Mouse (Mus musculus) ES-Bruce4 (cell line): ENCODE data around the gene Guca1a. TPM values are rescaled to one million over a fixed set of nuclear protein-coding genes. Genes with fewer than 3 reads are reported as not detected.

Source experiments
- H3K27ac ChIP-seq: 2 replicates; pipeline ENCODE4 v1.5.1; 2012; ENCODE audit warnings: low read length, inconsistent platforms; ENCODE audit not compliant: insufficient read depth
- H3K27me3 ChIP-seq: 2 replicates; pipeline ENCODE4 v1.6.1; 2012; ENCODE audit warnings: mild to moderate bottlenecking, low read length, inconsistent platforms; ENCODE audit not compliant: control insufficient read depth, poor library complexity, insufficient read depth, severe bottlenecking
- H3K36me3 ChIP-seq: 2 replicates; pipeline ENCODE4 v1.6.1; 2012; ENCODE audit warnings: inconsistent platforms, mild to moderate bottlenecking, low read length, moderate library complexity; ENCODE audit not compliant: control insufficient read depth, poor library complexity, insufficient read depth, severe bottlenecking
- H3K4me1 ChIP-seq: one replicate; pipeline ENCODE4 v1.8.1; 2011; ENCODE audit warnings: low read length; ENCODE audit not compliant: control insufficient read depth, insufficient read depth
- H3K4me3 ChIP-seq: 2 replicates; pipeline ENCODE4 v1.5.1; 2011; ENCODE audit warnings: low read depth, mild to moderate bottlenecking, low read length
- H3K9ac ChIP-seq: 2 replicates; pipeline ENCODE4 v1.6.1; 2012; ENCODE audit warnings: low read depth, mild to moderate bottlenecking, inconsistent platforms; ENCODE audit not compliant: poor library complexity, severe bottlenecking
- H3K9me3 ChIP-seq: replicated peaks from 2 replicates; pipeline ENCODE4 v1.6.1; 2012; ENCODE audit warnings: mild to moderate bottlenecking, low read length, inconsistent platforms; ENCODE audit not compliant: control insufficient read depth, poor library complexity, insufficient read depth, severe bottlenecking
- CTCF ChIP-seq: IDR thresholded peaks from one replicate; pipeline ENCODE4 v1.8.1; 2011; ENCODE audit warnings: low read depth, low read length
- EP300 ChIP-seq: IDR thresholded peaks from 2 replicates; pipeline ENCODE4 v1.6.1; 2011; ENCODE audit warnings: low read depth, low read length; ENCODE audit not compliant: insufficient read depth
- POLR2A ChIP-seq: IDR thresholded peaks from one replicate; pipeline ENCODE4 v1.8.1; 2011; ENCODE audit warnings: low read length; ENCODE audit not compliant: insufficient read depth
- polyA plus RNA-seq: library from polyadenylated mRNA; stranded (reverse); fragments of >200 nt; gene quantifications from 2 replicates; pipeline ENCODE4 v1.2.4, GENCODE M21; 2011; ENCODE audit warnings: low read depth; ENCODE audit not compliant: missing spikeins, insufficient read depth, insufficient read length

Gene Guca1a
- polyA plus RNA-seq, 1 experiment: 4.7 TPM

DNA sequence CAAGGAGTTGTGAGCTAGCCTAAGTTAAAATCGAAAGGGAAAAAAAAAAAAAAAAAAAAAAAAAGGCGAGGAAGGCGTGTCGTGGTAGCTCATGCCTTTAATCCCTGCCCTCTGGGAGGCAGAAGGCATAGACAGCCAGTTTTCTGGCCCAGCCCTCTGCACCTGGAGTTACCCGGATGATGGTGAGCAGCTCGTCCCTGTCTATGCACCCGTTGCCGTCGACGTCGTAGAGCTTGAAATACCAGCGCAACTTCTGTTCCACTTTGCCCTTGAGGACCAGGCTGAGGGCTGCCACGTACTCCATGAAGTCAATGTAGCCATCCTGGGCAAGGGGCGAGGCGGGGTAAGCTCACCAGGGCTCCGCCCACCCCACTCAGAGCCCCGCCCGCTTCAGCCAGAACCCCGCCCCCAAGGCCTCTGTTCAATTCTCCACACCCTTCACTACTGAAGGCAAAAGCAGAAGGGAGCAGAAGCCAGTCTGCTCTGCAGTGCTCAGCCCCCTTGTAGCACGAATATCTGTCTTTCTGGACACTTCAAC lies 4.9 kb downstream of the Guca1a start:
- no peak overlapping the region for H3K9ac ChIP-seq
- no peaks in the 10 kb centered on the region for H3K27me3 ChIP-seq

DNA sequence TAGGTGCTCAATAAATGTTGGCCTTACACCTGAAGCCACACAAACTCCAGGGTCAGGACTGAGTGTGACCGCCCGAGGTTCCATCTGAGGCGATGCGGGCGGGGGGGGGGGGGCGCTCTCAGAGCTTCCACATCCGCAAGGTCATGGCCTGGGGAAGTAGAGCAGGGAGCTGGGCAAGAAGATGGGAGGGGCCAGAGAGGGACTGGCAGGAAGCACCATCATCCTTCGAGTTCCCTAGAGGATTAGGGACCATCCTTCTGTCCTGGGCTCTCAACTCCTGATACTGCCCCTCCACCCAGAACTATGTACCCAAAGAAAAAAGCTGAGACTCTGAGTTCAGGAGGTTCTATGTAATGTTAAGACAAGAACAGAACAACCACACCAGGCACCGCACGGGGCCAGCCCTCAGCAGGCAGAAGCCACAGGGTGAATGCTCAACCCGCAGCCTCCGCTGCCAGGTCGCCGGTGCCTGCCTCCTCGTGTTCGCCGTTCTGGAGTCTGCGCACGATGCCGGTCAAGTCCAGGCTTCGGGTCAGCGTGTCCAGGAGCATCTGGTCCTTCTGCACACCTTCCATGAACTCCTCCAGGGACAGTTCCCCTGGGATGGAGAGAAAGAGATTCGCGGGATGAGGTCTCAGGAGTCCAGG lies 6.0 kb downstream of the Guca1a start:
- no peak for TF ChIP-seq POLR2A
- no peak for TF ChIP-seq CTCF
- TF ChIP-seq EP300: no peak
- Histone ChIP-seq H3K4me1 (no peaks in the 10 kb centered on the region), H3K9me3 (no peaks in the 10 kb centered on the region), H3K36me3 (no peaks in the 10 kb centered on the region), H3K27me3 (no peaks in the 10 kb centered on the region), H3K9ac (no peak overlapping the region), H3K4me3 (no peak overlapping the region), H3K27ac (no peak overlapping the region)

More for the DNA sequence above, 4.9 kb downstream of the Guca1a start:
- no peak for TF ChIP-seq POLR2A
- TF ChIP-seq EP300: no peak
- TF ChIP-seq CTCF: no peak
- Histone ChIP-seq H3K36me3 (no peaks in the 10 kb centered on the region), H3K27ac (no peak overlapping the region), H3K4me3 (peak overlapping the region; percentile 47), H3K9me3 (no peaks in the 10 kb centered on the region), H3K4me1 (no peaks in the 10 kb centered on the region)

DNA sequence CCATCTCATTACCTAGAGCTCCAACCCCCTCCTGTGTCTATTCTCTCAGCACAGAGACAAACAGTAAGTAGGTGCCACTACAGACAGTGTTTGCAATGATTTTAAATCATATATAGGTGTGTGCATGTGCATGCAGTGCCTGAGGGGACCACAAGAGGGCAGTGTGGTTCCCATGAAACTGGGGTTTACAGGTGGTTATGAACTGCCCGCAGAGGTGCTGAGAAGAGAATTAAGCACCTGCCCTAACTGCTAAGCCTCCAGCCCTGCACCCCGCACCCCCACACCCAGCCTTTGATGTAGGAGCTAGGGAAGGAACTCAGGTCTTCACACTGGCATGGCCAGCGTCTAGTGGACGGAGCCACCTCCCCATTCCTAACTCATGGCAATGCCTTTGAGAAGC lies 13.7 kb downstream of the Guca1a start:
- TF ChIP-seq EP300 (no peak), POLR2A (no peak), CTCF (peak; percentile 89)
- H3K27ac ChIP-seq: no peak overlapping the region
- no peaks in the 10 kb centered on the region for H3K36me3 ChIP-seq
- no peaks in the 10 kb centered on the region for H3K27me3 ChIP-seq
- H3K4me3 ChIP-seq: no peak overlapping the region
- H3K4me1 ChIP-seq: peaks cover 1% of the 10 kb centered on the region
- H3K9ac ChIP-seq: no peak overlapping the region
- H3K9me3 ChIP-seq: no peaks in the 10 kb centered on the region

GRCm38 (mm10) chr17:47385145-47385544 lies 15.2 kb downstream of the Guca1a start, which contains the start of gene Guca1b:
Guca1b (plus strand) TSS chr17:47385393.
- Histone ChIP-seq H3K27me3 (no peaks in the 10 kb centered on the region), H3K4me1 (peaks cover 1% of the 10 kb centered on the region), H3K9ac (no peak within 1 kb of the TSS), H3K9me3 (no peaks in the 10 kb centered on the region), H3K36me3 (no peaks in the 10 kb centered on the region), H3K4me3 (peak within 1 kb of the TSS; percentile 10; the same call in 1 of the 2 replicates), H3K27ac (no peak within 1 kb of the TSS)
- TF ChIP-seq EP300: no peak
- no peak for TF ChIP-seq CTCF
- TF ChIP-seq POLR2A: no peak

DNA sequence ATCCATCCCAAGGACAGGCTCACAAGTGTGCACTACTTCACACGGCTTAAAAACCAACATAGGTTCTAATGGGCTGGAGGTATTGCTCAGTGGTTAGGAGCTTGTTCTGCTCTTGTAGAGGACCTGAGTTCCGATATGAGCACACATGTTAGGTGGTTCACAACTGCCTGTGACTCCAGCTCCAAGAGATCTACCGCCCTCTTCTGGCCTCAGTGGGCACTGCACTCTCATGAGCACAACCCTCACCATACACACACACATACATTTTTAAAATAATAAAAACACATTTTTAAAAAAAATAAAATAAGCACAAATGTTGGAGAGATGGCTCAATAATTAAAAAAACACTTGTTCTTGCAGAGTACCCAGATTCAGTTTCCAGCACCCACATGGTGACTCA lies 16.3 kb downstream of the Guca1a start:
- H3K27ac ChIP-seq: no peak overlapping the region
- H3K9ac ChIP-seq: no peak overlapping the region
- H3K9me3 ChIP-seq: no peaks in the 10 kb centered on the region
- no peaks in the 10 kb centered on the region for H3K27me3 ChIP-seq
- peaks cover 1% of the 10 kb centered on the region for H3K4me1 ChIP-seq
- H3K4me3 ChIP-seq: no peak overlapping the region
- 0 out of 2 replicates have a peak, but pooled peaks cover 3% of the 10 kb centered on the region for H3K36me3 ChIP-seq
- TF ChIP-seq POLR2A (no peak), CTCF (peak; percentile 46), EP300 (no peak)

GRCm38 (mm10) chr17:47383266-47383665 lies 17.1 kb downstream of the Guca1a start:
- Histone ChIP-seq H3K27me3 (no peaks in the 10 kb centered on the region), H3K27ac (no peak overlapping the region), H3K4me1 (peaks cover 1% of the 10 kb centered on the region), H3K36me3 (0 out of 2 replicates have a peak, but pooled peaks cover 5% of the 10 kb centered on the region), H3K9ac (no peak overlapping the region), H3K9me3 (no peaks in the 10 kb centered on the region), H3K4me3 (no peak overlapping the region)
- no peak for TF ChIP-seq EP300
- no peak for TF ChIP-seq POLR2A
- TF ChIP-seq CTCF: no peak
